Mouse (Mus musculus): ENCODE measurements around the gene Dnah7c. TPM values are rescaled to one million over a fixed set of nuclear protein-coding genes. Genes with fewer than 3 reads are reported as not detected.
"Not testable (repeated sequence)": the region's sequence is repeated elsewhere in the genome, so short reads cannot be mapped to it uniquely, and the experiment has no call there.

Dnah7c gene
- total RNA-seq (2014; rRNA removed) (0.99 and 1.8 TPM in 2 replicates), polyA plus RNA-seq (2015; fragmentation: Nextera tagmentation; extraction: Ambion mirVana) (0.15 and 0.19 TPM in 2 replicates)

GRCm38 (mm10) chr1:46425137-46425925 lies at the start of gene Dnah7c:
Gene Dnah7c, plus strand, starts transcription at chr1:46425592.
- TF ChIP-seq CTCF (IDR thresholded peaks at IDR 0.05), result peak; percentile 69
- Histone ChIP-seq H3K9me3 (ENCODE audit: low read length) (no peaks in the 10 kb centered on the region), H3K4me3 (ENCODE audit: low read depth, low read length) (peak within 1 kb of the TSS; percentile 47), H3K4me1 (ENCODE audit: insufficient read depth, low read length) (peaks cover 3% of the 10 kb centered on the region; the same call in 1 of the 2 replicates), H3K36me3 (ENCODE audit: insufficient read depth, low read length) (no peaks in the 10 kb centered on the region), H3K27me3 (ENCODE audit: insufficient read depth, low read length) (no peaks in the 10 kb centered on the region), H3K9ac (replicated peaks; ENCODE audit: low read length, poor library complexity, severe bottlenecking) (peak within 1 kb of the TSS; percentile 44; the same call in 1 of the 2 replicates), H3K27ac (ENCODE audit: low read depth, low read length) (no peak within 1 kb of the TSS), H3K4me2 (ENCODE audit: low read depth, low read length, poor library complexity, severe bottlenecking) (peak within 1 kb of the TSS; percentile 85)
- peak; percentile 88 for ATAC-seq (ENCODE audit: low FRiP score)
- WGBS, result 8% methylated on average over 29 of the region's 30 CpGs
- peak; percentile 65 for DNase-seq (ENCODE audit: low spot score)

DNA sequence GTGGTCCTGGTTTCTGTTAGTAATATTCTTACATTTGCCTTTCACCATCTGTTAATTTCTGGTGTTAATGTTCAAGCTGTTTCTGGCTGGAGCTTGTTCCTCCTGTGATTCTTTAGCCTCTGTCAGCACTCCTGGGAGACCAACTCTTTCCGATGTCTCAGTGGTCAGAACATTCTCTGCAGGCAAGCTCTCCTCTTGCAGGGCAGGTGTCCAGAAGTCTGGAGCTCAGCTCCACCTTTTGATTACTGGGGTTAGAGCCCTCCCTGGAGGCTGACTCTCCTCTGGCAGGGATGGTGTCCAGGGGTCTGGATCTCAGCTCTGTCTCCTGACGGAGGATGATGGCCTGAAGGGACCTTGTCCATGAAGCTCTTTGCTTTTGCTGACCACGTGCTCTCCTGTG lies 44.8 kb upstream of the Dnah7c start:
- not testable (repeated sequence) for H3K4me1 ChIP-seq (ENCODE audit: insufficient read depth, low read length)
- WGBS, result 90% methylated on average over 3 of the region's 3 CpGs

DNA sequence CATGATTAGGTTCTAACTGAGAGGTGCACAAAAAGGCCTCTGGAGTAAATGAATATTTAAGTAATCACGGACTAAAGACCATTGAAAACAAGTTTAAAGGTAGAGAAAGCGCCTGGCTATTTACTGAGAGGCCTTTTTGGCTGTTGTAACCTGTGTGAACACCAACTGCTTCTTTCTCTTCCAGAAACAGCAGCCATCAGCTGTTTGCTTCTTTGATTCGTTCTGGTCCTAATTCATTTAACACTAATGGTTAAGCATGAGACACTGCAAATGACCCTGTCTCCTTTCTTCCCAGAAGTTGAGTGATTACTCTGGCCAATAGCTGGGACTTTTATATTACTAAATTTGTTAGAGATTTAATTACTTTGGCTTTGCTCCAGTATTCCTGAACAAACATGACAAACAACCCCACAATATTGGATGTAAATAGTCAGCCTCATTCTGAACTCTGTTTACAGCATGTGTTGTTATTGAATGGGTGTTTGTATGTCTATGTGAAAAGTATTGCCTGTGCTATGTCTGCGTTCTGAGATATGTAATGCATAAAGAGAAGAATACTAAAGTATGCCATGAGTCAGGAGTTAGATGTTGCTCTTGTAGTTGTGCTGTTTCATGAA lies 30.6 kb upstream of the Dnah7c start:
- H3K9me3 ChIP-seq (ENCODE audit: low read length); H3K4me2 ChIP-seq (ENCODE audit: low read depth, low read length, poor library complexity, severe bottlenecking); H3K36me3 ChIP-seq (ENCODE audit: insufficient read depth, low read length); ATAC-seq (ENCODE audit: low FRiP score); H3K27ac ChIP-seq (ENCODE audit: low read depth, low read length); H3K27me3 ChIP-seq (ENCODE audit: insufficient read depth, low read length); DNase-seq (ENCODE audit: low spot score); H3K4me3 ChIP-seq (ENCODE audit: low read depth, low read length); H3K4me1 ChIP-seq (ENCODE audit: insufficient read depth, low read length); H3K9ac ChIP-seq (replicated peaks; ENCODE audit: low read length, poor library complexity, severe bottlenecking): not testable (repeated sequence)
- WGBS, result 60% methylated on average over 3 of the region's 4 CpGs

More for the DNA sequence above, 44.8 kb upstream of the Dnah7c start:
- H3K4me2 ChIP-seq (ENCODE audit: low read depth, low read length, poor library complexity, severe bottlenecking); H3K27ac ChIP-seq (ENCODE audit: low read depth, low read length); H3K27me3 ChIP-seq (ENCODE audit: insufficient read depth, low read length); H3K9ac ChIP-seq (replicated peaks; ENCODE audit: low read length, poor library complexity, severe bottlenecking); ATAC-seq (ENCODE audit: low FRiP score); H3K9me3 ChIP-seq (ENCODE audit: low read length); H3K36me3 ChIP-seq (ENCODE audit: insufficient read depth, low read length); H3K4me3 ChIP-seq (ENCODE audit: low read depth, low read length); DNase-seq (ENCODE audit: low spot score): not testable (repeated sequence)

DNA sequence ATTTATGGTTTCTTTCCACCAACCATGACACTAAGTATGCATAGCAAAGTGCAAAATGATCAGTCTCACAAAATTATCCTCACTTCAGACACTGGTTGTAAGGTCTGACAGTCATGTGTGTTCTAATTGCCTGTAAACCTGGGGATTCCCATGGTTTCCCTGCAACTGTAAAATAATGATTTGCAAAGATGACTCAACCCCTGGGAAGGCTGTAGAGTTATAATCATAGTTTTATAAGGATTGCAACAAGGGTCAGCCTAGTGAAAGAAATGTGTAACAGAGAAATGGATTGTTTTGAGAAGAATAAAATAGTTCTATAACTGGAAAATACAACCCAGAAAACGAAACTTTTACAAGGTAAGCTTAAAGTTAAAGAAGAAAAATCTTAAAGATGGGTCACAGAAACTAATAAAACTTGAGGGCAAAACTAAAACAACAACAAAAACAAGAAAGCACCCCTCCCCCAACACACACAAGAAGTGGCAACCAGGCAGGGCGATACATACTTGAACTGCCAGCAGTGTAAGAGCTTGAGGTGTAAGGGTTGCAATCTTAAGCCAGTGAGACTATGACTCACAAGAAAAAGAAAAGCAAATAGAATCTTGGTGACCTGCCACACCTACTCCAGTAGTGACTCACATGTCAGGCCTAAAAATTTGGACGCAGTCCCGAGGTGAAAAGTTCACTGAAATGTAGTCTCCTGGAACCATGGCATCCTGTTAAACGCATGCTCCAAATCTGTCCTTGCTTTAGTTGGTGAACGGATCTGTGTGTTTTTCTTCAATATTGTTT lies 16.9 kb upstream of the Dnah7c start:
- Histone ChIP-seq H3K4me1 (ENCODE audit: insufficient read depth, low read length) (no peaks in the 10 kb centered on the region), H3K4me3 (ENCODE audit: low read depth, low read length) (no peak overlapping the region), H3K36me3 (ENCODE audit: insufficient read depth, low read length) (no peaks in the 10 kb centered on the region), H3K9ac (replicated peaks; ENCODE audit: low read length, poor library complexity, severe bottlenecking) (no peak overlapping the region), H3K27ac (ENCODE audit: low read depth, low read length) (no peak overlapping the region), H3K27me3 (ENCODE audit: insufficient read depth, low read length) (no peaks in the 10 kb centered on the region), H3K9me3 (ENCODE audit: low read length) (no peaks in the 10 kb centered on the region), H3K4me2 (ENCODE audit: low read depth, low read length, poor library complexity, severe bottlenecking) (no peak overlapping the region)
- WGBS, result 87% methylated on average over 6 of the region's 6 CpGs
- no peak for ATAC-seq (ENCODE audit: low FRiP score)
- no peak for TF ChIP-seq CTCF (IDR thresholded peaks at IDR 0.05)
- no peak for DNase-seq (ENCODE audit: low spot score)

DNA sequence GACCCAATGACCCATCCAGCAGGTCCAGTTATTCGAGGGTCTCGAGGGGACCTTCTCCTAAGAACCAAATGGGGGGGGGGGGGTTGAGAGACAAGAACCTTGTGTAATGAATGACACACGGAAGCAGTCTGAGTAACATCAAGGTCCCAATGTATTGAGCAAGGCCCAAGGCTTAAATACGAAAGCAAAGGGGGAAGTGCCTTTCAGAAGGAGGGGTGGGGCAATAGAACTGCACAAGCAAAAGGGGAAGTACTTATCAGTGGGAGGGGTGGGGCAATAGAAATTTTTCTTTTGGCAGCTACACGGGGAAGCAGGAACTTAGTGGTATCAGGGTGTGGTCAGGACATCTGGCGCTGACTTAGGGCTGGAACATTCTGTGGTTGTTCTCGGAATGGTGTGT lies 10.6 kb upstream of the Dnah7c start:
- H3K9me3 ChIP-seq (ENCODE audit: low read length); ATAC-seq (ENCODE audit: low FRiP score); H3K27ac ChIP-seq (ENCODE audit: low read depth, low read length); H3K4me3 ChIP-seq (ENCODE audit: low read depth, low read length); H3K27me3 ChIP-seq (ENCODE audit: insufficient read depth, low read length); H3K36me3 ChIP-seq (ENCODE audit: insufficient read depth, low read length); H3K4me1 ChIP-seq (ENCODE audit: insufficient read depth, low read length); DNase-seq (ENCODE audit: low spot score); H3K9ac ChIP-seq (replicated peaks; ENCODE audit: low read length, poor library complexity, severe bottlenecking); H3K4me2 ChIP-seq (ENCODE audit: low read depth, low read length, poor library complexity, severe bottlenecking): not testable (repeated sequence)
- WGBS, result 92% methylated on average over 6 of the region's 7 CpGs

All from midbrain, postnatal 0 days (tissue).